In the genomic region with DNA sequence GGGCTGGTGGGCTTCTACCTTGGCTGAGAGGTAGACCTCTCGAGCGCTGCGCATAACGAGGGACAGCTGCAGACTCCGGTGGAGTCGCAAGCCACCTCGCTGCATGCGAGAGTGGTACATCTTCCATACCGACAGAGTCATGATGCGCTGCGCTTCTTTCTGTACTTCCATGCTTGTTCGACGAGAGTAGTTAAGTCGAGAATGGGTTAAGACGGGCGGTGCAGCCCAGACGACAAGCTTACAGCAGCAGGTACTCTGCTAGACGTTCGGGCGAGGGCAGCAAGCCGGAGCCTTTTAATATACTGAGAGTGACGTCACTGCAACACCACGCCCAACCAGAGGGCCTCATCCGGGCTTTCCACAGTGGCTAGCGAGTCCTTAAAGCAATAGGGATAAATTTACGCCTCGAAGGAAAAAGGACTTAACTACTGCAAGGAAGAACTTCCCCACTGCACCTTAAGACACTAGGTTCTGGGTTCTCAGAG, we compare ENCODE assay signal across 8 mouse cellular contexts. TPM values are rescaled to one million over a fixed set of nuclear protein-coding genes. Genes with fewer than 3 reads are reported as not detected.
A peak's percentile ranks its signal among the peaks of the same experiment; 100 is the strongest.
DNase-seq lines count a peak whose midpoint lies in the region; ATAC-seq and TF ChIP-seq lines count a peak whose summit lies in the region.

A gene (minus strand): TSS at position 272 of the 485 bp plus-strand sequence.

- peaks cover 57% of the 10 kb centered on the region for H3K4me1 ChIP-seq in hindbrain, embryonic 13.5 days (replicated peaks)

- no peaks in the 10 kb centered on the region for H3K9me3 ChIP-seq in hindbrain, embryonic 13.5 days

- H3K27me3 ChIP-seq in Patski = no peaks in the 10 kb centered on the region
- H3K27me3 ChIP-seq in hindbrain, embryonic 13.5 days = no peaks in the 10 kb centered on the region

- peak; percentile 37 for ATAC-seq in Patski
- ATAC-seq in hindbrain, embryonic 13.5 days (ENCODE audit: low FRiP score) = peak; percentile 75

- POLR2A ChIA-PET in Patski (lab: Charles Lee) = interaction anchor here (0.7 to 2.0 kb wide), 4 partner anchors 22 to 1228 kb away, joined by 3 to 5 read pairs (median 4); no protein-coding TSS in a partner anchor

- H3K4me2 ChIP-seq in hindbrain, embryonic 13.5 days = peak within 1 kb of the TSS; percentile 90

- H3K9ac ChIP-seq in hindbrain, embryonic 13.5 days = peak within 1 kb of the TSS; percentile 83

- no peaks in the 10 kb centered on the region for H3K36me3 ChIP-seq in hindbrain, embryonic 13.5 days

- CTCF ChIA-PET in Patski (lab: Charles Lee) = no interaction called here

- in situ Hi-C loops in Patski (cut with MboI; ENCODE audit: low pct_unique_long_range_greater_than_20kb) = loop anchor here (10.0 to 25.0 kb wide), 2 partner anchors 322 to 650 kb away; a partner anchor contains a TSS

- peak within 1 kb of the TSS; percentile 88 for H3K27ac ChIP-seq in hindbrain, embryonic 13.5 days

- peak within 1 kb of the TSS; percentile 69 for H3K4me3 ChIP-seq in hindbrain, embryonic 13.5 days

- no peak for TF ChIP-seq CTCF in Patski (IDR thresholded peaks at IDR 0.05)

- WGBS in hindbrain, embryonic 13.5 days = under 1% methylated on average over 27 of the region's 27 CpGs

- DNase-seq in Patski (ENCODE audit: low read depth, low spot score) = peak; percentile 91
- peak; percentile 94 to 97 for DNase-seq in cerebellum, postnatal 14 days
- peak; percentile 90 to 91 for DNase-seq in frontal cortex, postnatal 14 days (ENCODE audit: low spot score in 2 of 2)
- DNase-seq in layer of hippocampus, postnatal 25 days (ENCODE audit: extremely low spot score in 1 of 2, low spot score in 1 of 2) = peak; percentile 86 to 87
- DNase-seq in lung, postnatal 14 days = peak; percentile 97
- DNase-seq in ovary, postnatal 36 days (ENCODE audit: low spot score) = peak; percentile 92
- peak; percentile 92 for DNase-seq in thymus, postnatal 14 days

RNA-seq across cellular contexts. Expression of the gene that starts here (rescaled TPM):
- 113 TPM for polyA plus RNA-seq in Patski (2021)
- 26.1 and 32.2 TPM in 2 replicates for polyA plus RNA-seq in hindbrain, embryonic 13.5 days (2015; fragmentation: Nextera tagmentation; extraction: Ambion mirVana)
- 1 to 10 TPM; 8.8 to 9.6 TPM for total RNA-seq in layer of hippocampus, postnatal 25 days (2021)

Comparison
In these comparisons a context has a peak if more than half of its experiments do, and no peak if none do; other contexts are left out.
1. Peak in every context shown above with its lines: DNase-seq, ATAC-seq, H3K4me3 ChIP-seq and H3K27ac ChIP-seq.